In the genomic region with DNA sequence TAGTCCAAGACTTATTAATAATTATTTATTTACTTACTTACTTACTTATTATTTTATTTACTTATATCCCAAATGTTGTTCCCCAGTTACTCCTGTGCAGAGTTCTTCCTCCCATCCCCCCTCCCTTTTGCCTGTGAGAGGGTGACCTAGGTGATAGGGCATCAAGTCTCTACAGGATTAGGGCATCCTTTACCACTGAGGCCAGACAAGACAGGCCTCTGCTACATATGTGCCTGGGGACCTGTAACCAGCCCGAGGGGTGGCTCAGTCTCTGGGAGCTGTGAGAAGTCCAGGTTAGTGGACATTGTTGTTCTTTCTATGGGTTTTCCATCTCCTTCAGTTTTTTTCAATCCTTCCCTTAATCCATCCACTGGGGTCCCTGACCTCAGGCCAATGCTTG, we compare ENCODE assay signal across 24 mouse cellular contexts.
"Had no signal": no experiment of that assay in that cellular context is flagged by ENCODE, and none has a peak within 500 bp of the region (broad histone marks: within the 10 kb centered on the region; RNA-seq: fewer than 3 reads in every experiment).

No protein-coding gene starts in this region.

- H3K36me3 ChIP-seq: heart, embryonic 10.5 days; heart, embryonic 12.5 days; hindbrain, embryonic 10.5 days; hindbrain, embryonic 12.5 days; hindbrain, embryonic 15.5 days; limb, embryonic 10.5 days; limb, embryonic 12.5 days had no signal

- DNase-seq: gastrocnemius, adult 2 months; gastrocnemius, postnatal 10 days; gastrocnemius, postnatal 25 days; heart, adult 18-20 months; heart, postnatal 10 days; heart, postnatal 4 days; kidney, adult 18-20 months; kidney, adult 8-10 months; kidney, postnatal 10 days; kidney, postnatal 25 days; kidney, postnatal 4 days; liver had no signal

- H3K4me1 ChIP-seq: heart, embryonic 10.5 days; hindbrain, embryonic 12.5 days; hindbrain, embryonic 15.5 days; limb, embryonic 10.5 days; limb, embryonic 12.5 days had no signal

- H3K27me3 ChIP-seq: heart, embryonic 12.5 days; hindbrain, embryonic 12.5 days; hindbrain, embryonic 15.5 days; limb, embryonic 12.5 days had no signal

- H3K27ac ChIP-seq: gastrocnemius, adult 2 months; heart, embryonic 10.5 days; hindbrain, embryonic 10.5 days; hindbrain, embryonic 12.5 days; hindbrain, embryonic 15.5 days; layer of hippocampus, adult 2 months; left cerebral cortex, adult 2 months; limb, embryonic 10.5 days; limb, embryonic 12.5 days had no signal

- H3K9me3 ChIP-seq: heart, embryonic 10.5 days; heart, embryonic 12.5 days; hindbrain, embryonic 10.5 days; hindbrain, embryonic 12.5 days; hindbrain, embryonic 15.5 days; limb, embryonic 10.5 days; limb, embryonic 12.5 days had no signal

- H3K4me2 ChIP-seq: heart, embryonic 12.5 days; hindbrain, embryonic 12.5 days; hindbrain, embryonic 15.5 days; limb, embryonic 12.5 days; liver, embryonic 11.5 days had no signal

- H3K9ac ChIP-seq: heart, embryonic 12.5 days; hindbrain, embryonic 12.5 days; hindbrain, embryonic 15.5 days; limb, embryonic 12.5 days had no signal

- H3K4me3 ChIP-seq: gastrocnemius, adult 2 months; heart, embryonic 10.5 days; heart, embryonic 12.5 days; hindbrain, embryonic 10.5 days; hindbrain, embryonic 12.5 days; hindbrain, embryonic 15.5 days; layer of hippocampus, adult 2 months; left cerebral cortex, adult 2 months; limb, embryonic 10.5 days; limb, embryonic 12.5 days had no signal

- ATAC-seq: inflammation-experienced regulatory T-cells, adult 6 months; intestine, embryonic 16.5 days had no signal
